Mouse (Mus musculus) liver, embryonic 14.5 days (tissue): ENCODE measurements at regions not wholly inside any gene's neighbourhood (a gene's known extent, or its start where the extent isn't known, plus 50 kb on each side); places are given as distances from the start of the nearest gene placed in this dataset.

ENCODE experiments used
- CTCF ChIP-seq: IDR thresholded peaks from 2 replicates; pipeline ENCODE4 v1.5.1; 2016; ENCODE audit warnings: antibody characterized with exemption, low read depth, control low read depth
- EP300 ChIP-seq: IDR thresholded peaks from 2 replicates; pipeline ENCODE4 v1.6.1; 2016; ENCODE audit warnings: antibody characterized with exemption, low read depth

DNA sequence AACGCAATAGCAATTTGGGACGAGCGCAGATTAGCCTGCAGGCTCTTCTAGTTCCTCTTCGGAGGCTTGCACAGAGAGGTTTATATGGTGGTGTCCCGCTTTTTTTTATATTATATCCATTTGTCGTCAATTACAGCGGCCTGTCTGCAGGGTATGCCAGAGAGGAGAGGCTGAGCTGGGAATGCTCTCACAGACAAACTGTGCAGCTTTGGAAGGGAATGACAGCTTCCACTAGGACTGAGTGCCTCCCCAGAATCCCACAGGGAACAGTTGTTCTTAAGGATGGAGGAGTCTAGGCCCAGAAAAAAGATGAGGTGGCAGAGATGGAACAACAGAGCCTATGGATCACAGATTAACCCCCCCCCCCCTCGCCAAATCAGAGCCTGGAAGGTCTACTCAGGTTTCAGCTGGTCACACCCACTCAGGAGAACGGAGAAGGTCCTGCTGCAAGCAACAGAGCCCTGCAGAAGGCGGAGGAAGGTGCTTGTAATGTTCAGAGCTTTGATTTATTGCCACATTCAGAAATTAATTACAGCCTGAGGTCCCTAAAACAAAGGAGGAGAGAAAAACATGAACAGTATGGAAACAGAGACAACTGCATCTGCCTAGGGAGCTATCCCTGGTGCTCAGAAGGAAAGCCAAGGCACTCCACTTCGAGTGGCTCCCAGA lies 275.7 kb downstream of the Ajap1 start:
- TF ChIP-seq CTCF (no peak), EP300 (no peak)
